Mouse (Mus musculus) liver, embryonic 14.5 days (tissue): ENCODE results near the gene Gm10447.

Source experiments
- CTCF ChIP-seq: IDR thresholded peaks from 2 replicates; pipeline ENCODE4 v1.5.1; 2016; ENCODE audit warnings: antibody characterized with exemption, low read depth, control low read depth
- EP300 ChIP-seq: IDR thresholded peaks from 2 replicates; pipeline ENCODE4 v1.6.1; 2016; ENCODE audit warnings: antibody characterized with exemption, low read depth

GRCm38 (mm10) chr11:53469294-53469967 is 12.5 kb upstream of the Gm10447 start:
- TF ChIP-seq CTCF (no peak), EP300 (no peak)
